Mouse (Mus musculus): ENCODE data around the gene S100a2.

The S100a2 gene

DNA sequence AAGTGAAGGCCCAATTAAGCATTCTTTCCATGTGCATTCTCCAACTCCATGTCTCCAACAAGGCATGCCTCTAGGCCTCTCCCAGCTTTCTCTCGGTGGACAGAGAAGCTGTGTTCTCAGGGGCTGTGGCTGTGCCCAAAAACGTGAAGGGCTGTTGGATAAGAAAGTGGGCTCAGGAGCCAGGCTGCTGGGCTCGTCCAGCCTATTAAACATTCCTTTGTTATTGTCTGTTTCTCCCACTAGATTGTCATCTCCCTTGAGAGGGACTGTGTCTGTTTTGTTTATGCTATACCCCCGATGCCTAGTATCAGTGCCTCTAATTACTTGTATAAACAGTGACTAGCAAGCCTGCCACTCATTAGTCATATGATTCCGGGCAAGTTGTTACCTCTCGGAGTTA lies 7.7 kb downstream of the S100a2 start:
- no peak for DNase-seq

DNA sequence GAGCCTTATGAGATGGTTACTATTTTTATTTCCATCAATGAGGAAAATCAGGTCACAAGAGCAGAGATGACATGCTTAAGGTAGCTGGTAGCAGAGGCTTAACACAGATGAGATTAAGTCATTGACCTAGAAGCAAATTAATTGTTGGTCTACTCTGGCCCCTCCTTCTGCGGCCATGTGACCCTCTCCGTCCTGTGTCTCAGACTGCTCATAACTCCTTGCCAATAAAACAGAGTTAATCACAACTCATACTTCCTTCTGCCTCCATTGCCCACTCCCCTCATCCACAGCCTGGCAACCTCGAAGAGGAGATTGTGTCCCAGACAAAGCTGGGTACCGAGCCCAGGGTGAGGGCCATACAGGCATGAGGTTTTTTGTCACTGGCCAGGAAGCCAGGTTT lies 8.2 kb downstream of the S100a2 start:
- DNase-seq, result no peak

DNA sequence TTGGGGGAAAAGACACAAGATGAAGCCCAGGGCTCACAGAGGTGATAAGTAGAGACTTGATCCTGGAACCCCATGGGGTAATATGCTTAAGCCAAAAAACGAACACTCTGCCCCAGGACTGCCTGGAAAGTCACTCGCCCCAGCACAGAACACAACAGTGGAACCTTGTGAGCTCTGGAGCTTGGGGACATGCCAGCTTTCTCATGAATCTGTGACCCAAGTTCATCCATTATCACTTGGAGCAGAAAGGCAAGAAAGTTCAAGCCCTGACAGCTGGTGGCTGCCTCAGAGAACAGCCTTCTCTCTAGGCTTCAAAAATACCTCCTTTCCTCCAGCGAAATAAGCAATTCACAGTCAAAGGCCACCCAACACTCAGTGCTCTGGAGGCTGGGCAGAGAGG lies 9.4 kb downstream of the S100a2 start:
- no peak for DNase-seq

DNA sequence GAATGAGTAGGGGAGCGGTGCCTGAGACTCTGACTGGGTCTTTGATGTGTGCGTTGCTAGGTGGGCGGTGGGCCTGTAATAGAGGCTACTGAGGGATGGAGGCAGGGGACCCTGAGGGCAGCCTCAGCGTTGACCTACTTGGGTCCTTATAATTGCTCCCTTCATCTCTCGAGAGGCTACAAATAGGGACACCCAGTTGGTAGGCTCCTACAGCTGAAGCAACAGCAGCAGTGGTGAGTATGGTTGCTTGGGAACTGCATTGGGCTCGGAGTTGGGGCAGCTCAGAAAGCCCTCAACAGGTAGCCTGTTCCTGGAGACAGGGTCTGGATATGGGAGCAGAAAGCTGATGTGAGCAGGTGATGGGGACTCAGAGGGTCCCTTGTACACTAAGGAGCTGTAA lies 10.0 kb downstream of the S100a2 start:
- DNase-seq, result no peak

DNA sequence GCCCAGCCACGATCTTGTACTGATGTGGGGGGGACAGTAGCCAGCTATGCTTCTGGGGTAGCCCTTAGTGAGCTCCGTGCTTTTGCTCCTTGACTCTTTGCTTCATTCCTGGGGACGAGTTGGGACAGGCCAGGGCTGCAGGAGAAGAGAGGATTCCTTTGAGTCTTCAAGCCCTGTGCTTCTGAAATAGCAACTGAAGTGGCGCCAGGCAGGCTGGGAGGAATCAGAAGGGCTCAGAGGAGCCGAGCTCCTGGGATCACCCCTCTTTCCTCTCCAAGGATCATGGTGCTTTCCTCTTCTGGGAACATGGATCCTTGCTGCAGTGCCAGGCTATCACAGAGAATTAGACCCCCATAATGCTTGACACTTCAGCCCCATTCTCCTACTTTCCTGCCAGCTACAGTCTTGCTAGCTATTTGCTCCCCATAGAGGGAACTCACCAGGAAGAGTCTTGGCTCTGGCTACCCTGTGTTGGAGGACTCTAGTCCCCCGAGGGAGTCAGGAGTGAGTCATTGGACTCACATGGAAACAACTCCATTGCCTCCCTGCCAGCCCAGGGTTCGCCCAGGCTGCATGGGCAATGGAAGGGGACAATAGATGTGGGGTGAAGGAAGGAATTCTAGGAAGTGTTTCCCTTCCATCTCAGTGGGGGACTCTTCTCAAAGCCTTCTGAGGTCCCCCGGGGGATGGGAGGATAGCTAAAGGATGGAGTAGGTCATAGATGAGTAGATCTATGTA lies 10.6 kb downstream of the S100a2 start:
- no peak for DNase-seq

DNA sequence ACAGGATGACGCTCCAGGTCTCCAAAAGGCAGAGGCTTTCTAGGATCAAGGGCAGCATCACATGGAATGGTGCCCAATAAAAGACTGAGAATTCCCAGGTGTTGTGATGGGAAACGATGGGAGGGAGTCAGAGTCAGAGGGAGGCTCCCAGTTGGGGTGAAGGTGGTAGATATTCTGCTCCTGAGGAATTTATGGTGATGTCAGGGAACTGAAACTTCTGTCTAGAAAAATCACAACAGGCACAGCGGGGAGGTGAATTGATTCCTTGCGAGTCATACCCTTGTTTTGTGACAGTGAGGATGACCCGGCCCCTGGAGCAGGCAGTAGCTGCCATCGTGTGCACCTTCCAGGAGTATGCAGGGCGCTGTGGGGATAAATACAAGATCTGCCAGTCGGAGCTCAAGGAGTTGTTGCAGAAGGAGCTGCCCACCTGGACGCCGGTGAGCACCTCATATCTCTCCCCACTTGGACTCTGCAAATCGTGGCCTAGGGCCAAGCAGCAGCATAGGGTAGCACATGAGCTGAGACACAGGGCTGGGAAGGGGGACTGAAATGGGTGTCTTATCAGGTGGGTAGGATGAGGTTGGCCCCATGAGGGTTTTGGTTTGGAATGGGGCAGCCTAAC lies 11.6 kb downstream of the S100a2 start, which contains the start of gene Gm42674:
Gm42674 (plus strand) TSS at position 419 of the 625 bp plus-strand sequence.
- no peak for DNase-seq

DNA sequence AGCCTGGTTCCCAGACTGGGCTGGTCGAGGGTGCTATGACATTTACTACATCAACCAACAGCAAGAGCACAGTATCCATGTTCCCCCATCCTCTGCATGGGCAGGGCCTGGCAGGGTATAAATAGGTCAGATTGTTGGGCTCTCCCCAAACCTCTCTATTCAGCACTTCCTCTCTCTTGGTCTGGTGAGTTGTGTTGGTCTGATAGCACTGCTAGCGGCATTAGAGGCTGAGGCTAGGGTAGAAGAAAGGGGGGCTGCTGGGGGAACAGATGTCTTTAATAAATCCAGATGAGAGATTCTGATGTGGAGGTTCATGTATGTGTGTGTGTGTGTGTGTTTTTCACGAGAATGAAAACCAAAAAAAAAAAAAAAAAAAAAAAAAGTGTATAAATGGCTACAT lies 13.6 kb downstream of the S100a2 start, which contains the start of gene S100a4:
S100a4 (plus strand) TSS at position 149 of the 400 bp plus-strand sequence.
- DNase-seq, result no peak

DNA sequence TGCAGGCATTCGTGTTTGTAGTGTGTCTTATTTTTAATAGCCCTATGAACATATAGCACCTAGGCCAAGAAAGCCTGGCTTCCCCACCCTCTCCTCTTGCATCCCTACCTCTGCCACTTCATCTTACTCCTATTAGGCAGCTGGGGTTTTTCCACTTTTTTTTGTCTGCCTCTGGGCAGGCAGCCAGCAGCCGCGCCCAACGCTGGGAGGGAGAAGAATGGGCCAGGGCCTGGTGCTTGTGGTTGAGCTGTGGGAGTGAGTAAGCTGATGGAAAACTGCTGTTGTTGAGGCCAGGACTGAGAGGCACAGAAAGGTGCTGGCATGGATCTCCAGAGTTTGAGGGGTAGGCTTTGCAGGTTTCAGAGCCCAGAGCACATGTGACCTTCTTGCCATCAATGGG lies 14.4 kb downstream of the S100a2 start:
- no peak for DNase-seq

DNA sequence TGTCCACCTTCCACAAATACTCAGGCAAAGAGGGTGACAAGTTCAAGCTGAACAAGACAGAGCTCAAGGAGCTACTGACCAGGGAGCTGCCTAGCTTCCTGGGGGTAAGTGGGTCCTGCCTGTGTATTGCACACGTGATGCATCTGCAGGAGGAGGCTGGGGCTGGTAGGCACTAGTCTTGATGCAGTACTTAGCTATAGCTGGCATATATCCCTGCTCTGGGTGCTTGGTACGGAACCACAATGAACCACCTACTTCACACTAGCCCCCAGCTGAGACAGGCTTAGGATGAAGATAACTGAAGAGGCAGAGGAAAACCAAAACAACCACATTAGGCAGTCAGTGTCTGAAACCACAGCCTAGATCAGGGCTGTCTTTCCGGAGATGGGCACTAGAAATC lies 15.0 kb downstream of the S100a2 start:
- DNase-seq, result no peak

DNA sequence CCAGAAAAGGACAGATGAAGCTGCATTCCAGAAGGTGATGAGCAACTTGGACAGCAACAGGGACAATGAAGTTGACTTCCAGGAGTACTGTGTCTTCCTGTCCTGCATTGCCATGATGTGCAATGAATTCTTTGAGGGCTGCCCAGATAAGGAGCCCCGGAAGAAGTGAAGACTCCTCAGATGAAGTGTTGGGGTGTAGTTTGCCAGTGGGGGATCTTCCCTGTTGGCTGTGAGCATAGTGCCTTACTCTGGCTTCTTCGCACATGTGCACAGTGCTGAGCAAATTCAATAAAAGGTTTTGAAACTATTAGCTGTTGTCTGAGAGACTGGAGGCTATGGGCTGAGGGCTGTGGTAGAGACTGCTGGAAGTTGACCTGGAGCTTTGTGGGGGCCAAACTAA lies 15.7 kb downstream of the S100a2 start:
- DNase-seq, result no peak

DNA sequence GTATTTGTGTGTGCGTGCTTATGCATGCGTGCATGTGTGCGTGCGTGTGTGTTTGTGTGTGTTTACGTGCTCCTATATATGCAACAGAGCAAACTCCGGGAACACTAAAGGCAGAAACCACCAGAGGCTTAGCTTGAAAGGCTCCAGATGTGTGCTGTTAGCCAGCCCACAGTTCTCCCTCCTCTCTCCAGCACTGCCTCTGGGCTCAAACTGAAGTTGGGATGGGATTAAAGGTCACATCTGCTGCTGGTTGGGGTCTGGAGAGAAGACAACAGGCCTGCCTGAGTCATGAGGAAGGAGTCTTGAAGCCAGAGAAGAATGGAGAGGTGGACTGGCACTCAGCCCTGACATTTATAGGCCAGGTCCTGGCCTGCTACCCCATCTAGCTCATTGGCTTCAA lies 16.1 kb downstream of the S100a2 start:
- DNase-seq, result no peak

DNA sequence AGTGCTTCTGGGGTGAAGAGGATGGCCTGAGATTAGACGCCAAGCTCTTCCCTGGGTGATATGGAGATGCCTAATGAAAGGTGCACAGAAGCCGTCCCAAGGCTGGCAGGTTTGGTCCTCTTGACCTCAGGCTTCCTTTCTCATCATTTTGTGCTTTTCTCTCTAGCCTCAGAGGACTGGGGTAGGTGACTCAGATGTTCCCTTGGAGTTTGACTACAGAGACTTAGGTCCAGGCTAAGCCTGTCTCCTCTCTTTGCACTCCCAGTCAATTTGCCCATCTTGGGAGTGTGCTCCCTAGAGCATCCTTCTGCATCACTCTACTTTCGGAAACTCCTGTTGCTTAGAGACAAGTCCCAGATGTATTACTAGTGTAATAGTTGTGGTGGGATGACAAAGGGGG lies 17.3 kb downstream of the S100a2 start:
- DNase-seq, result no peak

DNA sequence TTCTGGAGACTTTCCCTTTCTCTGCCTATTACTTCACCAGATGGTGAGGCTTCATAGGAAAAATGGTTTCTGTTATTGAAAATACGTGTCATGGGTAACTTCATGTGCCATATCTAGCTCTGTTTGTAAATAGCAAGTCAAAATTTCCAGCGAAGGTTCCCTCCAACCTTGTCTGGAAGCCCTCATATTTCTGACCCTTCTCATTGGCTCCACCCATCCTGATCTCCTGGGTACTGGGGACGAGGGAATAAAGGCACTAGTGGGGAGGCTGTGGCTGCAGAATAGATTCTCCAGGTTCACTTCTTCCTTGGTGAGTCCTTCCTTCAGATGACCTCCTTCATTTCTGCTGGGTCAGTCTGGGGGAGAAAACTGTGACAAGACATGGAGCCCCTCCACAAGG lies 18.2 kb downstream of the S100a2 start, which contains the start of gene S100a5:
S100a5 (plus strand) TSS at position 301 of the 400 bp plus-strand sequence.
- no peak for DNase-seq

DNA sequence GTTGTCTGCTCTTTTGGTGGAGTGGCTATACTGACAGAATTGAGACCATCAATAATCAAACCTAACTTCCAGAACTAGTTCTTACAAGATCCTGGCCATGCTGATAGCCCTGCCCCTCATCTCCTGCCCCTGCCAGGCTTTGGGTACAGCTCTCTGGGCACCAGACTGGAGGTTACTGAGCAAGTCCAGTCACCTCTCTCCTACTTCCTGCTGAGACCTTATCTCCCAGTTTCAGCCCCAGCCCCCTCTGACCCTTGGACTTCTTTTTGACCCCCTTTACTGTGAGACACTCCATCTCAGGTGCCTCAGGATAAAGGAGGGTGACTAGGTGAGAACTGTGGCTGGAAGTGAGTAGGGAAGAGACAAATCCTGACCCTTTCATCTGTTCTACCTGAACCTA lies 19.1 kb downstream of the S100a2 start:
- DNase-seq, result no peak

DNA sequence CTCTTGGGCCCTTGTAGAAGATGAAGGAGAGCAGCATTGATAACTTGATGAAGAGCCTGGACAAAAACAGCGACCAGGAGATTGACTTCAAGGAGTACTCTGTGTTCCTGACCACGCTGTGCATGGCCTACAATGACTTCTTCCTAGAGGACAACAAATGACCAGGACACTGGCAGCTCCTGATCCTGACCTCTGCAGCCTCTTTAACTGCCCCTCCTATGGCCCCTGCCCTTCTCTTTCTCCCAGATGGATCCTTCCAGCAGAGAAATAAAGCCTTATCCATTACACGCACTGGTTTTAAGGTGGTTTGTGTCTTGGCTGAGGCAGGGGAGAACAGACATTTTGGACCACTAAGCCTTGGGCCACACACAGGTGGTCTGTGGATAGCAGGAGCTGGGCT lies 21.4 kb downstream of the S100a2 start:
- no peak for DNase-seq

DNA sequence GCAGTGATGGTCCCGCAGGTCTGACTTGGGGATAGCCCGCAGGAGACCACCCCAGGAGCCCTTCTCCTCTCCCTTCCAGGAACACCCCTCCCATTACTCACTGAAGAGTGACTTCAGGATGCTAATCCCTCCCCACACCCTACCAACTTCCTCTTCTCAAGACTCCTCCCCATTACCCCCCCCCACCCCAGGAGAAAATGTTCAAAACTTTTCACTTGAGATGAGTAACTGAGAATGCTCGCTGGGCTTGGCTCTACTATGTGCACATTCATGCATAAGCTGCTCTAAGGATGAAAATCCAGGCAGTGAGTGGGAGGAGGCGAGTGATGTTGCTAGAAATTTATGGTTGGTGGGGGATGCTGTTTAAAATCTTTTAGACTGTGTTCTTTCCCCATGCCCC lies 22.0 kb downstream of the S100a2 start:
- DNase-seq, result no peak

DNA sequence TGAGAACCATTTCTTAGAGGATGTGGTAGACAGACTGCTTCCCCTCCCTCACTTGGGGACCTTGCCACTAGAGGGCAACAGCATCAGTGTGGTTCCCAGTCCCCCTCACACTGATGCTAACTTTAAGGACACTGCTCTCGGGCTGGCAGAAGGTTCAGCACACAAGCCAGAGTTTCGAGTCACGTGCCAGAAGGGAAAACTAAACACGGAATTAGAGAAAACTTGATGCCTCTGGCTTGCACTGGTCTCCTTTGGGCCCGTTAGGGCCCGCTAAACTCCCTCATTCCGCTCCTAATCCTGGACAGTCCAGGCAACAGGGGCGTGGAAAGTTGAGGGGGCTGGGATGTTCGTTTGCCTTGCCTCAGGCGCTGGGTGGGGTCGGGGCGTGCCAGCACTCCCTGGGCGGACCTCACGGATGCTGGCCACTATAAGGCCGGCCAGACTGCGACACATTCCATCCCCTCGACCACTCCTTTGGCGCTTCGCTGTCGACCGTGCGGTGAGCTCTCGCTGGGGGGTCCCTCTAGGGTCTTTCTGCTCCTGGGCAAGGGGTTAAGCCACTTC lies 22.8 kb downstream of the S100a2 start, which contains the start of gene S100a6:
S100a6 (plus strand) TSS at position 155 of the 564 bp plus-strand sequence.
- DNase-seq, result peak; percentile 11 to 30

DNA sequence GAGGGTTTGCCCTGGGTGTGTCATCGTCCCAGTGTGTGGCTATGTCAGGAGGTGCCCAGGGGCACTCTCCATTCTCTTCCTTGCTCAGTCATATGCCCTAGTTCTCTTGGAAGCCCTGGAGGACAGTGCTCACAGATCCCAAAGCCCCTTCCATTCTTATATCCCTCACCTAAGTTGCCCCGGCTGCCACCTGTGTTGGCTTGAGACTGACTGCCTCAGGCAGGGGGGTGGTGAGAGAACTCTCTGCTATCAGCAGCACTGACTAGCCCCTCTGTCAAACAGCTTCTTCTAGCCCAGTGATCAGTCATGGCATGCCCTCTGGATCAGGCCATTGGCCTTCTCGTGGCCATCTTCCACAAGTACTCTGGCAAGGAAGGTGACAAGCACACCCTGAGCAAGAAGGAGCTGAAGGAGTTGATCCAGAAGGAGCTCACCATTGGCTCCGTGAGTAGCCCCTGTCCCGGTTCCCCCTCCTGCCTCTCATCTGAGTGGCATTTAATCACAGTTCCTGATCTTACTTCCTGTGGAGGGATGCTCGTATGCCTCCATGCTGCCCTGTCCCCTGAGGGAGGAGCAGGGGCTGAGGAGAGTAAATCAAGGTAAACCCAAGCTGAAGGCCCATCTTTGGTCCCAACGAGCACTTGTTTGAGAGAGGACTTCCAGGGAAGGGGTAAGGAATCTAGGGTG lies 23.6 kb downstream of the S100a2 start:
- no peak for DNase-seq

DNA sequence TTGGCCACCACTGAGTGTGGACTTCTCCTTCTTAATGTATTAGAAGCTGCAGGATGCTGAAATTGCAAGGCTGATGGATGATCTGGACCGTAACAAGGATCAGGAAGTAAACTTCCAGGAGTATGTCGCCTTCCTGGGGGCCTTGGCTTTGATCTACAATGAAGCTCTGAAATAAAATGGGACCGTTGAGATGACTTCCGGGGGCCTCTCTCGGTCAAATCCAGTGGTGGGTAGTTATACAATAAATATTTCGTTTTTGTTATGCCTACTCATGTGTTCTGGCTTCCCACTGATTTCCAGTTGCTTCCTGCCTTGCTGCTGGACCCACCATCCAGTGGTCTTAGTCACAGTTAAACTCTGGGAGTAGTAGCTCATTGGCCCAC lies 24.1 kb downstream of the S100a2 start:
- no peak for DNase-seq

DNA sequence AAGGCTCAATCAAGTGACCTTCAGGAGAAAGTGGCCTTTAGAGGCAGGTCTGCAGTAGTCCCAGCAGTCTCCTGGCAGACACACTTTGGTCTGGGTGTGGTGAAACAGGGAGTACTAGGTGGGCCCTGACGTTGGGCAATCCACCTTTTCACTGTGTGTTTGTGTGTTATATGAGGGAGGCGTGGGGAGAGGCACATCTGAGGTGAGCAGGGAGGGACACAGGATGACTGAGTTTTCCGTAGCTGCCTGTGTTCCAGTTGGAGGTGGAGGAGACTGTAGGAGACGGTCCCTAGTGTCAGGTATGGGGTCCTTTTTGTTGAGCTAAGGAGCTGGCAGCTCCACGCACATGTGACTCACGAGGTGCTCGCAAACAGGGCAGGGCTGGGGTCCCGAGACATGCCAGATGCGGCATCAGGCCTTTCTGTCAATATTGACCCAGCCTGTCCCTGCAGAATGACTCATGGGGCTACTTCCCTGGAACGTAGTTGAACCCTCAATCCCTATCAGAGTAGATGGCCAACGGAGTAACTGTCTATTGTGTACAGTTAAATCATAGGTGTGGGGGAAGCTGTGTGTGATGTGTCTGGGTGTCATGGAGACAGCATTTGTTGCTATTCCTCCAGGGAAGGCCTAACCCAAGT lies 24.7 kb downstream of the S100a2 start:
- DNase-seq, result no peak

DNA sequence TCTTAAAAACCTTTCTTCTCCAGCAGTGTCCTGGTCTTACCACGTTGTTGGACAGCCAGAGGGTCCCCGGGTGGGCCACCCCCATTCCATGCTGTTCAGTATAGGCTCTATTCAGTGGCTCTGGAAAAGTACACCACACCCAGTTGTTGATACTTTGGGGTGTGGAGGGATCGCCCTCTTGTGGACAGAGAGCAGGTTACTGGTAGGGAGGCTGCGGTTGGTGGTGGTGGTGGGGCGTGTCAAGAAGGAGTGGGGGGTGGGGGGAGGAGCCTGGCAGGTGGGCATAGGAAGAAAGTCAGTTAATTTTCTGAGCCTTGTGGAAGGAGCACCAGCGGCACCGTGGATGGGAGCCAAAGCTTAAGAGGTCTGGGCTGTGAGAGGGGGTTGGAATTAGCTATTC lies 25.4 kb downstream of the S100a2 start:
- DNase-seq, result peak; percentile 37 to 41

DNA sequence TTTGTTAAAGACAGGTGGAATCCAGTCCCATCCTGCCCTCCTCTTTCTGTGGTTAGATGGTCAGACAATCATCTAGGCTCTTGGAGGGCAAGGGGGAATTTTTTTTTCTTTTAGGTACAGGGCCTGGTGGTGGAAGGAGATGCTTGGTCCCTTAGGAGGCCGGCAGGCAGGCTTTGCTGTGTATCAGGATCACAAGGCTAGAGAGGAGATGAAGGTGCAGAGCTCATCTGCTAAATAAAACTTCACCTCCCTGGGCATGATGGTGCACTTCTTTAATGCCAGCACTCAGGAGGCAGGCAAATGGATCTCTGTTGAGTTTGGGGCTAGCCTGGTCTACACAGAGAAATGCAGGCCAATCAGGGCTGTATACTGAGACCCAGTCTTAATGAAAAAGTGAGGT lies 25.9 kb downstream of the S100a2 start:
- DNase-seq, result no peak

DNA sequence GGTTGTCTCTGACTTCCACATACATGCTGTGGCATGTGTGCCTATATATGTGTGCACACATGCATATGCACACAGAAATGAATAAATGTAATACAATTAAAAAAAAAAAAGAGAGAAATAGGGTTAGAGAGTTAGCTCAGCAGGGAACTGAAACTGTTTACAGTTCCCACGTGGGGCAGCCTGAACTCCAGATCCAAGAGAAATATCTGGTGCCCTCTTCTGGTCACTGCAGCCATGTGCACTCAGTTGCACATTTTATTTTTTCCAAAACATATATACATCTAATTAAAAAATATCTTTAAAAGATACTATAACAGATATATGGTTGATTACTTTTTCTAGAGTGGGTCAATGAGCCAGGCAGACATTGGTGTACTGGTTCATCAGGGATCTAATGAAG lies 27.5 kb downstream of the S100a2 start:
- no peak for DNase-seq
